Mouse (Mus musculus) limb, embryonic 11.5 days (tissue): ENCODE results near the gene Nipsnap2. TPM values are rescaled to one million over a fixed set of nuclear protein-coding genes. Genes with fewer than 3 reads are reported as not detected.

Source experiments
- ATAC-seq: fragments of 200-750 bp; cut with Nextera tagmentation; 2 replicates; pipeline ENCODE4 v1.8.0; 2017; ENCODE audit warnings: low read depth; ENCODE audit not compliant: insufficient number of reproducible peaks, low FRiP score, low TSS enrichment
- DNase-seq: peaks from one replicate; pipeline ENCODE4 v3.0.0-alpha.2; 2015; ENCODE audit warnings: low spot score
- H3K27ac ChIP-seq: fragments of 300-500 bp; sonication (generic); replicated peaks from 2 replicates; pipeline ENCODE4 v1.5.1; 2014; ENCODE audit warnings: low read depth, mild to moderate bottlenecking, low read length
- H3K27me3 ChIP-seq: fragments of 300-500 bp; sonication (generic); 2 replicates; pipeline ENCODE4 v1.6.1; 2014; ENCODE audit warnings: mild to moderate bottlenecking, low read length, mixed read lengths; ENCODE audit not compliant: control insufficient read depth, insufficient read depth
- H3K36me3 ChIP-seq: fragments of 300-500 bp; sonication (generic); 2 replicates; pipeline ENCODE4 v1.6.1; 2014; ENCODE audit warnings: mild to moderate bottlenecking, low read length, moderate library complexity, mixed read lengths; ENCODE audit not compliant: control insufficient read depth, insufficient read depth
- H3K4me1 ChIP-seq: fragments of 300-500 bp; sonication (generic); 2 replicates; pipeline ENCODE4 v1.6.1; 2014; ENCODE audit warnings: low read length, mixed read lengths; ENCODE audit not compliant: control insufficient read depth, insufficient read depth
- H3K4me2 ChIP-seq: fragments of 300-500 bp; sonication (generic); 2 replicates; pipeline ENCODE4 v1.6.1; 2014; ENCODE audit warnings: low read depth, mild to moderate bottlenecking, moderate library complexity; ENCODE audit not compliant: severe bottlenecking
- H3K4me3 ChIP-seq: fragments of 300-500 bp; sonication (generic); 2 replicates; pipeline ENCODE4 v1.5.1; 2014; ENCODE audit warnings: low read depth, low read length
- H3K9ac ChIP-seq: fragments of 300-500 bp; sonication (generic); 2 replicates; pipeline ENCODE4 v1.6.1; 2014; ENCODE audit warnings: mild to moderate bottlenecking, low read length
- H3K9me3 ChIP-seq: fragments of 300-500 bp; sonication (generic); 2 replicates; pipeline ENCODE4 v1.6.1; 2016; ENCODE audit warnings: low read length; ENCODE audit not compliant: control insufficient read depth
- WGBS: fragments of 180-500 bp; shearing (Covaris S2); extraction: QIAGEN DNeasy Blood & Tissue Kit; methylation state at CpG from one replicate; pipeline ENCODE4 v1.1.7; 2014; 5-methylcytosine and 5-hydroxymethylcytosine counted together
- polyA plus RNA-seq: library from polyadenylated mRNA; unstranded; fragments of >200 nt; fragmentation: Nextera tagmentation; extraction: Ambion mirVana; gene quantifications from 2 replicates; pipeline ENCODE4 v1.2.1, GENCODE M21; 2014

The Nipsnap2 gene
- polyA plus RNA-seq, 1 experiment from 2014 or later: 87.9 TPM

- peak; percentile 91 for ATAC-seq
- under 1% methylated on average over 33 of the region's 33 CpGs for WGBS
- no peak within 1 kb of the TSS for H3K27ac ChIP-seq
Observed at GRCm38 (mm10) chr5:129715326-129715861, 9.5 kb upstream of the Nipsnap2 start, which contains the start of gene Mrps17. TSS of gene Mrps17 (plus strand) at chr5:129715497.

DNA sequence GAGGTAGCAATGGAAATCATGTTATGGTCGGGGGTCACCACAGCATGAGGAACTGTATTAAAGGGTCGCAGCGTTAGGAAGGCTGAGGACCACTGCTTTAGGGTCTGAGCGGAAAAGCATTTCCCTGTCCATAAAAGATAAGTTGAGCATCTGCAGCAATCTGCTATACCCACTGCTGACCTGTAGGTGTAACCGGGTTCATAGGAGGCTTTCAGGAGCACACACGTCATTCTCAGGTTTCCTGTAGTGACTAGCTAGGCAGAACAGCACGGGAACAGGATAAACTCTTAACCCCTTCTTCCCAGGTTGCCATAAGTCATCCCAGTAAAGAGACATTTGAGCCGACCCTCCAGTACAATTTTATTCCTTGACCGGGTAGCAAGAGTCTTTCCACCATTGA lies 7.8 kb upstream of the Nipsnap2 start:
- no peaks in the 10 kb centered on the region; the same call in 1 of the 2 replicates for H3K4me1 ChIP-seq
- H3K4me2 ChIP-seq: no peak overlapping the region
- H3K27ac ChIP-seq: no peak overlapping the region
- H3K9me3 ChIP-seq: no peaks in the 10 kb centered on the region
- DNase-seq (no peak), ATAC-seq (no peak)
- peaks cover 6% of the 10 kb centered on the region; the same call in 1 of the 2 replicates for H3K36me3 ChIP-seq
- no peaks in the 10 kb centered on the region for H3K27me3 ChIP-seq
- 83% methylated on average over 9 of the region's 9 CpGs for WGBS
- H3K9ac ChIP-seq: no peak overlapping the region
- no peak overlapping the region for H3K4me3 ChIP-seq

More at GRCm38 (mm10) chr5:129715326-129715861, 9.5 kb upstream of the Nipsnap2 start, which contains the start of gene Mrps17:
- H3K4me2 ChIP-seq: peak within 1 kb of the TSS; percentile 63
- H3K4me1 ChIP-seq: no peaks in the 10 kb centered on the region; the same call in 1 of the 2 replicates
- H3K36me3 ChIP-seq: peaks cover 6% of the 10 kb centered on the region; the same call in 1 of the 2 replicates
- peak; percentile 92 for DNase-seq
- peak within 1 kb of the TSS; percentile 41 for H3K9ac ChIP-seq
- no peaks in the 10 kb centered on the region for H3K27me3 ChIP-seq
- no peaks in the 10 kb centered on the region for H3K9me3 ChIP-seq
- H3K4me3 ChIP-seq: peak within 1 kb of the TSS; percentile 57

GRCm38 (mm10) chr5:129720176-129720575 lies 4.7 kb upstream of the Nipsnap2 start:
- WGBS: 82% methylated on average over 3 of the region's 3 CpGs
- Histone ChIP-seq H3K27me3 (no peaks in the 10 kb centered on the region), H3K36me3 (peaks cover 6% of the 10 kb centered on the region; the same call in 1 of the 2 replicates), H3K4me1 (no peaks in the 10 kb centered on the region; the same call in 1 of the 2 replicates), H3K4me3 (no peak overlapping the region), H3K4me2 (no peak overlapping the region), H3K27ac (no peak overlapping the region), H3K9ac (no peak overlapping the region), H3K9me3 (no peaks in the 10 kb centered on the region)
- ATAC-seq: no peak
- DNase-seq: no peak

- ATAC-seq (no peak), DNase-seq (no peak)
- H3K36me3 ChIP-seq: 0 out of 2 replicates have a peak, but pooled peaks cover under 1% of the 10 kb centered on the region
- no peaks in the 10 kb centered on the region for H3K27me3 ChIP-seq
- 52% methylated on average over 4 of the region's 4 CpGs for WGBS
- peak overlapping the region; percentile 48 for H3K9ac ChIP-seq
- H3K27ac ChIP-seq: no peak overlapping the region
- peak overlapping the region; percentile 72; the same call in 1 of the 2 replicates for H3K4me3 ChIP-seq
- H3K4me2 ChIP-seq: peak overlapping the region; percentile 27; the same call in 1 of the 2 replicates
- H3K4me1 ChIP-seq: no peaks in the 10 kb centered on the region
- H3K9me3 ChIP-seq: no peaks in the 10 kb centered on the region
Observed at GRCm38 (mm10) chr5:129724268-129724667, 595 bp upstream of the Nipsnap2 start.

- Histone ChIP-seq H3K27ac (no peak overlapping the region), H3K9ac (peak overlapping the region; percentile 95), H3K4me3 (peak overlapping the region; percentile 72), H3K27me3 (no peaks in the 10 kb centered on the region), H3K36me3 (no peaks in the 10 kb centered on the region), H3K4me2 (peak overlapping the region; percentile 50), H3K4me1 (no peaks in the 10 kb centered on the region; the same call in 1 of the 2 replicates), H3K9me3 (no peaks in the 10 kb centered on the region)
- no peak for ATAC-seq
- 29% methylated on average over 7 of the region's 7 CpGs for WGBS
- DNase-seq: peak; percentile 32
Observed at GRCm38 (mm10) chr5:129725774-129726392, 1.0 kb downstream of the Nipsnap2 start.

DNA sequence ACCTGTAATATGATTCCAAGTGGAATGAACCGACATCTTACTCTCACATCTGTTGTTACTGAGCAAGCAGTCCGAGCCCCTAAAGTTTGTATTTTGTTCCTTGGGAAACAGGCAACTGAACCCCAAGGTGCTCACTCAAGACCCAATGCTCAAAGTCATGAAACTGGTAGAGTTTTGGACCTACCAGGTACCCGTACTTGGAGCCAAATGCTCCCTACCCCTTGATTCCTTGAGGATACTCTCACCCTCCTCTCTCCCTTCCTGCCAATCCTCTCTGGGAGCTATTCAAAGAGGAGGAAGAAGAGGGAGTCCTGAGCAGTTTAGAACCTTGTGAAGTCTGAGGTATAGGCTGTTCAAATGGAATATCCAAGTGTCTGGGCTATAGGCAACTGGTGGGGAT lies 1.9 kb downstream of the Nipsnap2 start:
- no peak overlapping the region for H3K4me2 ChIP-seq
- no peak overlapping the region for H3K9ac ChIP-seq
- 81% methylated on average over 3 of the region's 3 CpGs for WGBS
- no peak overlapping the region for H3K27ac ChIP-seq
- no peak for DNase-seq
- H3K4me3 ChIP-seq: no peak overlapping the region
- H3K27me3 ChIP-seq: no peaks in the 10 kb centered on the region
- ATAC-seq: no peak
- no peaks in the 10 kb centered on the region for H3K9me3 ChIP-seq
- H3K4me1 ChIP-seq: peaks cover 2% of the 10 kb centered on the region; the same call in 1 of the 2 replicates
- H3K36me3 ChIP-seq: no peaks in the 10 kb centered on the region

- Histone ChIP-seq H3K4me2 (no peak overlapping the region), H3K36me3 (no peaks in the 10 kb centered on the region), H3K9ac (no peak overlapping the region; the same call in 1 of the 2 replicates), H3K4me3 (no peak overlapping the region), H3K9me3 (no peaks in the 10 kb centered on the region), H3K27me3 (no peaks in the 10 kb centered on the region), H3K27ac (no peak overlapping the region), H3K4me1 (peaks cover 2% of the 10 kb centered on the region; the same call in 1 of the 2 replicates)
- DNase-seq: no peak
- 75% methylated on average over 11 of the region's 11 CpGs for WGBS
- ATAC-seq: no peak
Observed at GRCm38 (mm10) chr5:129729286-129729685, 4.4 kb downstream of the Nipsnap2 start.

GRCm38 (mm10) chr5:129730344-129730743 lies 5.5 kb downstream of the Nipsnap2 start:
- H3K27me3 ChIP-seq: no peaks in the 10 kb centered on the region
- H3K4me2 ChIP-seq: no peak overlapping the region
- WGBS: 72% methylated on average over 11 of the region's 11 CpGs
- no peak for ATAC-seq
- H3K4me3 ChIP-seq: no peak overlapping the region
- no peak overlapping the region for H3K9ac ChIP-seq
- no peak overlapping the region for H3K27ac ChIP-seq
- no peak for DNase-seq
- no peaks in the 10 kb centered on the region for H3K9me3 ChIP-seq
- no peaks in the 10 kb centered on the region for H3K36me3 ChIP-seq
- peaks cover 2% of the 10 kb centered on the region; the same call in 1 of the 2 replicates for H3K4me1 ChIP-seq
